Mouse (Mus musculus): ENCODE data around the gene Efcab6.
A peak's percentile ranks its signal among the peaks of the same experiment; 100 is the strongest.
"Not testable (repeated sequence)": the region's sequence is repeated elsewhere in the genome, so short reads cannot be mapped to it uniquely, and the experiment has no call there.

Gene Efcab6

DNA sequence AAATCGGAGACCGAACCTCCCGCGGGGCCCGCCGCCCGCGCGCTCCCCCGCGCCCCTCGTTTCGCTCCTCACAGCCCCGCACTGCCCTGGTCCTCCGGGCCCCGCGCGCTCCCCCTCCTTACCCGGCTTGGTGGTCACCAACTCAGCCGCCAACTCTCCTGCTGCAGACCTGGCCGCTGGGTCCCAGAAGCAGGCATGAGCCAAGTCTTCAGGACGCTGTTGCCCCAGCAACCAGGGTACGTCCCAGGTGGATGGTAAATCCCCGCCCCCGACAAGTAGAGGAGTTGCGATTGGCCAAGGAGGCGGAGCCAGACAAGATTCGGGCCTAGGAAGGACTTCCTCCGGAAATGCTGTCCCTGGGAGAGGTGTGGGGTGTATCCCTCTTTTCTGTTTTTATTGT lies at the start of gene Efcab6:
Efcab6 (minus strand) TSS at position 240 of the 400 bp plus-strand sequence.
- no peak for DNase-seq (ENCODE audit: low spot score in 2 of 2)

DNA sequence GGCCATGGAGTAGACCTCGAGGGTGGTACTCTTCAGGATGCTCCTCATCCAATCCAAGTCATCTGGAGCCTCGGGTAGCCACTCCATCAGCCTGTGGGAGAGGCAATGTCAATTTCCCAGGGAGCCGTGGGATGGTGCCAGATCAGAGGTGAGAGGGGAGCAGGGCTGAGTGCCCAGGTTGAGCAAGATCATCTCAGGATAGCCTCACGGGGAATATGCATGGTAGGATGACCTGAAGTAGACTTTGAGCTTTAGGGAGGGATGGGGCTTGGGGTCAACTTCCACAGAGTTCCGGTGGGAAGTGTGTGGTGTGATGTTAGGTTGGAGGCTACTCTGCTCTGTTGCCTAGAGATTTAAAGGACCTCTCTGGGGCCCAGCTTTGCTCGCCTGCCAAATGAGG lies 48.7 kb upstream of the Efcab6 start:
- DNase-seq (ENCODE audit: low spot score in 2 of 2), result no peak

DNA sequence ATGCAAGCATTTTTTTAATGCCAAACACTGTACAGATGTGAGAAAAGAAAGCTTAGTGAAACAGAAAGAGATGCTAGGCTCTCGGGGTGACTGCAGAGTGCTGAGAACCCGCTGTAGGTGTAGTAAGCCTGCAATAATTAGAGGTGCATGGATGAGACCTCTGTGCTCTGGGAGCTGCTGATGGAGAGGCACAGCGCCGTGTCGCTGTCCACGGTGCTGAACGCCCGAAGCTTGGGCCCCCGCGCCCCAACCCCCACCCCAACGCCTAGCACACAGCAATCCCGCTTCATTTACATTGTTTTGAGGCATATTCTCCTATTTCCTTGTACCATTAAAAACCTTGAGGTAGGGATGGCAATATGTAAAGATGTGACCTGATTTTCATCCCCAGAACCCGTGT lies 43.7 kb upstream of the Efcab6 start:
- DNase-seq (ENCODE audit: low spot score in 2 of 2), result no peak

DNA sequence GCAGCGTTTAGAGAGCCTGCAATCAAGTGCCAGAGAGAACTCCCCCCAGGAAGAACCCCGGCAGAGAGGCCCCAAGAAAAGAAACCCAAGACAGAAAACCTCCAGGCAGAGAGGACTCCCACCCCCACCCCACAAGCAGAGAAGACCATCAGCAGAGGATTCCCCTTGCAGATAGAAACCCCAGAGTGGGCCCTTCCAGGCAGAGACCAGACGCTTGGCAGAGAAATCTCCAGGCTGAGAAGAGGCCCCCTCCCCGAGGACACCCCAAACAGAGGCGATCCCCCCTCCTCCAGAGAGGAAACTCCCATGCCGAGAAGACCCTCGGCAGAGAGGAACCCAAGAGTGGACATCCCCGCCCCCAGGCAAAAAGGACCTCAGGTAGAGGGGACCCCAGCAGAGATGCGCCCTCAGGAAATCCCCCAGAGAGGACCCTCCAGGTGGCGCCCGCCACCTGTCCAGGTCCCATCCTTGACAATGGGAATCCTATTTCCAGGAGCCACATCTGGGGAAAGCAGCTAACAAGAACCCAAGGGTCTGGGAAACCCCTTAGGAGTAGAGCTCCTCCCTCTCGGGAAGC lies 40.8 kb upstream of the Efcab6 start:
- no peak for DNase-seq (ENCODE audit: low spot score in 2 of 2)

DNA sequence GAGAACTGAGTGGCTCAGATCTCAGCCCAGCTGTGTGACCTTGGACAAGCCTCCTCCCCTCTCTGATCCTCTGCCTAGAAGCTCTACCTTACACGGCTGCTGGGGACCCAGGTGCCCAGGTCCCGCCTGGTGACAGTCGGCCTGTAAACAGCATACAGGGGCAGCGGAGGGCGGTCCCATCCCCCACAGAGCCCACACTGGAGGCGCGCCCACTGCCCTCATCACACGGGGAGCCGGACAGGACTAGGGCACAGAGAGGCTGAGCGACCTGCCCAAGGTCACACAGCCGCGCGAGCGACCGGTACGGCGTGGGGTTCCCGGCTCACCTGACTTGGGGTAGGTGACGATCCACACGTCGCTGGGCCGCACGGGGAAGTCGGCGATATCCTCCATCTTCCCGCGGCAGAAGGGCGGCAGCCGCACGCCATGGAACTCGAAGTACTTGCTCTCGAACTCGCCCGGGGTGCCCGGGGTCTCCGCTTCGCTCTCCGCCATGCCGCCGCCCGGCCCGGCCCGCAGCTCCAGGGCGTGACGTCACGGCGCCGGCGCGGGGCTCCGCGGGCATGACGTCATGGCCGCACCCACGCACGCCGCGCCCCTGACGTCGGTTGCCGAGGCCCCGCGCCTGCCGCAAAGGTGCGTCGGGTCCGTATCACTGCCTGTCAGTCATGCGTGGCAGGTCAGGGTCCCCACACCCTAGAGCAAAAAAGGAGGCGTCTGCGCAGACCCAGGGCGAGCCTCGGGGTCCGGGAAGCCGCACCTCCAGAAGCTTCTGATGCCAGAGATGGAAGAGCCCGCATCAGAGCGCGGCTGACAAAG lies 40.1 kb upstream of the Efcab6 start, which contains the start of gene Sult4a1:
Sult4a1 (minus strand) TSS at position 650 of the 819 bp plus-strand sequence.
- no peak for DNase-seq (ENCODE audit: low spot score in 2 of 2)

DNA sequence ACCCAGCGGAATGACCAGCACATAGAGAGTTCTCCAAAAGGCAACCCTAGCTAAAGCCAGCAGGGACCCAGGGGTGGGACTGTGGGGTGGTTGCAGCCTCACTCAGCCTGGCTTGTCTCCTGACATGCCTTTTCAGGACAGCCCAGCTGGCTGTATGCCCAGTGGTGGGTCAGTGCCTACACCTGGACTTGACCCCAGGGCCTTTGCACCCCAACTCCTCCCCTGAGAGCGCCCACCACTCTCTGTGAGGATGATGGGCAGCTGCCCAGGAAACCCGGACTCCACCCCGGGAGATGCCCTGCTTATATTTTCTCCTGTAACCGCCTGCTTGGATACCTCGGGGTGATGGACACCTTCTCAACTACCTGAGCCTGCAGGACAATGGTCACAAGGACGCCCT lies 39.4 kb upstream of the Efcab6 start:
- no peak for DNase-seq (ENCODE audit: low spot score in 2 of 2)

DNA sequence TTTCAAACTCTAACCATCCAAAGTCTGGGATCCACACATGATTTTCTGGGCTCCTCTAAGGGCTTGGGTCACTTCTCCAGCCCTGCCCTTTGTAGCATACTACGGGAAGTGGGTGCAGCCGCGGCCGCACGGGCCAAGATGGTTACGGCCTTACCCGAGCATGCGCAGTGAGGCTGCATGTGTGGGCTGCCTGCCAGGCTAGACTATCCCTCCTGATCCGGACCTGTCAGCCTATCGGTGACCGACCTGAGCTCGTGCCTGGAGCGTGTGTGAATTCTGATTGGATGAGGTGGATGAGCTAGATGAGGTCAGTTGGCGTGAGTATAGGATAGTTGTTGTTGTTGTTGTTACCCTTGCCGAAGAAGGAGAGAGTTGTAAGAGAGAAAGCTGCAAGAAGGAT lies 32.4 kb upstream of the Efcab6 start:
- not testable (repeated sequence) for DNase-seq (ENCODE audit: low spot score in 2 of 2)

DNA sequence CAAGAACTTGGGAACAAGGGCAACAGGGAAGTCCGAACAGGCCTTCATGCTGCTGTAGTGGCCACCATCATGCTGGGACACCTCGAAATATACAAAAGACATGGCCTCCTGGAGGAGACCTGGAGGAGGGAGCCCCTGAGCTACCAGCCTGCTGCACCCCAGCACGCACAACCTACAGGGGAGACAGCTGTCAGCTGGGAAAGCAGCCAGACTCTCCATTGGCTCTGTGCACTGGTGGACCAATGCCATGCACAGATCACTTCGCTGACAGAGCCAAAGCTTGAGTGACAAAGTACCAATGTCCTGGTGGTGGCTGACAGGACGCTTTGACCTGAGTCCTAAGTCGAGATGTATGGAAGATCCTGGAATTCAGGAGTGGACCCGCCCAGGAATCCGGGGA lies 30.9 kb upstream of the Efcab6 start:
- DNase-seq (ENCODE audit: low spot score in 2 of 2), result no peak

DNA sequence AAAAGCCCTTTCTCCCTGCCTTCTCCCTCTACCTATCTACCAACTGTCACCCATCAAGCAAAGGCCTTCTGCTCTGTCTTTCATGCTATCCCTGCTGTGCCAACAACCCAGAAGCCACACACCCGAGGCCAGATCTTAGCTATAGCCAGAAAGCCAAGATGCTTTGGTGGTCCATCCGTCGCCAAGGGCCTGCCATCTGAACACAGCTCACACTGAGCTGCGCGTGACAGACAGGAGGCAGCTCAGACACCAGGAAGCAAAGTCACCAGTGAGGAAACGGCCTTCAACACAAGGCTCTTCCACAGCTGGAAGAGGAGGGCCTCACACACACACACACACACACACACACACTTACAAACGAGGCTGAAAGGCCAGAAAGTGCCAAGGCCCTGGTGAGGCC lies 29.7 kb upstream of the Efcab6 start:
- no peak for DNase-seq (ENCODE audit: low spot score in 2 of 2)

DNA sequence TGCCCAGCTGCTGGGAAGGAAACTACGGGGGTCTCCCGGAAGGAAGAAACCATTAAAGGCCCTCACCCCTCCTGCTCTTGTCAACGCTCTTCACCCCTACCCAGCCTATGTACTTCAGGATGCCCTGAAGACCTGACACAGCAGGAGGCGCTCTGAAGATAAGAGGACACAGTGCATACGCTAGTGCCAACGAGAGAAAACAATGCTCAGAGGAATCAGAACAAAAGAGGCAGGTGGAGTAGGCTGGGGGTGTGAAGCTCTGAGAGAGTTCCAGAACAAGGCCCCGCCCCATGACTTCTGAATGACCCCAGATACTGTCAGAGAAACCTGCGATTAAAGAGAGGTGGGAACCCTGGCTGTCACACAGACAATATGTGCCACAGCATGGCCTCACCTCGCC lies 21.6 kb upstream of the Efcab6 start:
- no peak for DNase-seq (ENCODE audit: low spot score in 2 of 2)

DNA sequence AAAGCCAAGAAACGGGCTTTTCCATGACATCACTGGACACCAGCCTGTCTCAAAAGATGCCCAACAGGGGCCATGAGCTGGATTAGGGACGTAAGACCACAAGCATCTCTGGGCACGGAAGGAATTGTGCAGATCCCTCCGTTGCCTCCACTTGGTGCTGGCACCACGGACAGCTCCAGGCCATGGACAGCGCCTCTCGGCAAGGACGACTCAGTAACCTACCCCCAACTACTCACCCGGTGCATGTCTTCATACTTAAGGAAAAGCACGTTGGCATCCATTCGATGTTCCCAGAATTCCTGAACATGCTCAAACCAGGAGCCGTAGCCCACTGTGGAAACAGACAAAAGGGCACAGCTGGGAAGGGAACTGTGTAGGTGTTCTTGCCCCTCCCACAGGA lies 21.2 kb upstream of the Efcab6 start:
- no peak for DNase-seq (ENCODE audit: low spot score in 2 of 2)

DNA sequence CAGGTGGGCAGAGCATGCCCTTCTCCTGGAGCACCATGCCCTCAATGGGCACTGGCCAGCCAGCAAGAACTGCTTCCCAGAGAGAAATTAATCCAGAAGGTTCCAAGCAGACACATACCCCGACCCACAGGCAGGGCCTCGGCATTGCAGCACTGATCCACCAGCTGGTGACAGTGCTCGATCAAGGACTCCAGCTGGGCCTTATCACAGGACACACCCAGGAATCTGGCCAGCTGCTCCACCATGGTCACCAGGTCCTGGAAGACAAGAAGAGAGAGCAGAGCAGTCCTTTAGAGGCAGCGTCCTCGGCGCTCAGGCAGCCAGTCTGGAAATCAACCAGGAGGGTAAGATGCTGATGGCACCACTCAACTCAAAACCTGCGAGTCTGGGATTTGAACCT lies 14.9 kb upstream of the Efcab6 start:
- DNase-seq (ENCODE audit: low spot score in 2 of 2), result no peak

DNA sequence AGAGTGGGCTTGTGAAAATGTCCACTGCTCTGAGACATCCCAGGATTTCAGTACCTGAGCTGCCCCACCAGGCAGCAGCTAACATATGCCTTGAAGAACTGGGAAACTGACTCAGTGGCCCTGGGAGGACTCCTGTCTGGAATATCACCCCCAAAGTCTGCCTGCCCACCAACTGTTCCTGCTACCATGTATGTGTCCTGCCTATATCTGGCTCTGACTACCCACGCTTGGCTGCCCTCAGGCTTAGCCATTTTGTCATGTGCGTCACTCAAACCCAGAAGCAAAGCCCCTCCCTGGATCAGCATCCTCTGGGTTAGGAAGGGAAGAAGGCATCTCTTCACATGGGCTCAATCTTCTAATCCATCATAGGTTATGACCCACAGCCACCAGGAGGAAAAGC lies 14.3 kb upstream of the Efcab6 start:
- DNase-seq (ENCODE audit: low spot score in 2 of 2), result no peak

DNA sequence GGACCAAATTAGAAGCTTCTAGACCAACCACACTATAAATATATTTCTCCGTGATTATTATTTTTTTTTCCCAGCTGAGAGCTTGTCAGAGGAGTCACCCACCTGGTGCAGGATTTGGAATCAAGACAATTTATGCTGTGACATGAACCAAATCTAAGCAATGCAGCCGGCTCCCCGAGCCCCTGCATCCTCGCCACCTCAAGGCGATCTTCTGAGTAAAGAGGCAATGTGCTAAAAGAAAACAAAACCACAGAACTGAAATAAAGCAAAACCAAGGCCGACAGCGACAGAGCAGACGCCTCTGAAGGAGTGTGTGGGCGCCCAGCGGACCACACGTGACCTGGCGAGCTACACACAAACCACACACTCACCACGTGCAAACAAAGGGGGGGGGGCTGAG lies 13.5 kb upstream of the Efcab6 start:
- no peak for DNase-seq (ENCODE audit: low spot score in 2 of 2)

DNA sequence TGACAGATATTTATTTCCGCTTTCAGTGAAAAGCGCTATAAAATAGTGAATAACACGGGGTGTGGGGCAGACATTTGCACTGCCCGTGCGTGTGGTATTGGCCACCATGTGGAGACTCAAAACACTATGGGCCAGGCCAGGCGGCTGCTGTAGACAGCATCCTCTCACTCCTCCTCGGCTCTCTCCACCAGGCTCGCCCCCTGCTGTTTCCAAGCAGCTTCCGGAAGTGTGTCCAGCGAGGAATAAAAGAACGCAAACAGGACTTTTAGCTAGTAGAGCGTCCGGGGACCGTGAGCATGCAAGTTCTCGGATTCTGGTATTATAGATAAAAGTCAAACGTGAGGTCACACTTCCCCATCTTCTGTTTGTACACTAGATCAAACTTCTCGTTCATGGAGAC lies 12.0 kb upstream of the Efcab6 start:
- no peak for DNase-seq (ENCODE audit: low spot score in 2 of 2)

DNA sequence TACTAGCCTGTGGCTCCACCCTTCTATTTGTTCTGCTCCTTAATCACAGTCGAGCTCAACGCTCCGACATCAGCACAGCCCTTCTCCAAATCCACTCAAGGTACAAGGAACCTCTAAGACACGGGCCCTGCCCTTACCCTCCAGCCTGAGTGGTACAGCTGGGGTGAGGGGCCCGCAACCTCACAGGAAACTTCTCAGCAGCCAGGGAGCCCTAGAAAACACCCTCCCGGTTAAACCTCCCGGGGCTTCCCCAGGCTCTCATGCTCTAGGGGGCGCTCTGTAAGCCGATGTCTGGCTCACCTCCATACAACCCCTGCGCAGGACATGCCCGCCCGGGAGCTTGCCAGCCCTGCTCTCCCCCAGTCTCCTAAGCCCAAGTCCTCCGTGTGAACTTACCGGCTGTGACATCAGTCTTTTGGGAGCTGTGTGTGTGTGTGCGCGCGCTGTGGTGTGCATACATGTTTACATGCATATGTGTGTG lies 9.6 kb upstream of the Efcab6 start:
- no peak for DNase-seq (ENCODE audit: low spot score in 2 of 2)

DNA sequence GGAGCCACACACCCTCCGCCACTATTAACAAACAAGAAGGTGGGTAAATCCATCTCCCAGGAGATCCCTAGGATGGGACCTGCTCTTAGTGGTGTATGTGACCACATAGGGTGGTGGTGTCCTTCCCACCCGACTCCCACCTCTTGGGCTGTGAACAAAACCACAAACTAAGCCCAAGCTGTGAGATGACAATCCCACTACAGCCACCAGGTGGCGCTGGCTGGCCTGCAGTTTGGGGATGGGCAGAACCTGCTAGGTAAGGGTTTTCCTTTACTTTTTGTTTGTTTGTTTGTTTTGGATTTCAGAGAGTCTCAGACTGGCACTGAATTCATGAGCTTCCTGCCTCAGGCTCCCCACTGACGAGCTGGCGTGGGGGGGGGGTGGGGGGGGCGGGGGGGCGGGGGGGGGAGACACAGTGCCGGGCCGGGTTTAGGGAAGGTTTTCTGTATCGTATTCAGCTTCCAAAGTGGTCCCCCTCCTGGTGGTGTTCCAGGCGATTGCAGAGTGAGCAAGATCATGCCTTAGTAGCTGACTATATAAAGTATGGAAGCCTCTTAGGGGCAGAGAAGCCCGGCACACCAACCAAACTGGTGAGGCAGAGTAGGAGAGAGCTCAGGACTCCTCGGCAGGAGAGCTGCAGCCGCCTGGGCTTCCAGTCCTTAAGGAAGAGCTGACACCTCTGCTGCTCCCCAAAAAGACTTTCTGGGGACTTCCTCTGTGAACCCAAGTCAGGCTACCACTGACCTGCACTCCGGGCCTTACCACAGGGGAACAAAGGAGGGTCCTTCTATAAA lies 8.9 kb upstream of the Efcab6 start:
- DNase-seq (ENCODE audit: low spot score in 2 of 2), result peak; percentile 6 to 43

DNA sequence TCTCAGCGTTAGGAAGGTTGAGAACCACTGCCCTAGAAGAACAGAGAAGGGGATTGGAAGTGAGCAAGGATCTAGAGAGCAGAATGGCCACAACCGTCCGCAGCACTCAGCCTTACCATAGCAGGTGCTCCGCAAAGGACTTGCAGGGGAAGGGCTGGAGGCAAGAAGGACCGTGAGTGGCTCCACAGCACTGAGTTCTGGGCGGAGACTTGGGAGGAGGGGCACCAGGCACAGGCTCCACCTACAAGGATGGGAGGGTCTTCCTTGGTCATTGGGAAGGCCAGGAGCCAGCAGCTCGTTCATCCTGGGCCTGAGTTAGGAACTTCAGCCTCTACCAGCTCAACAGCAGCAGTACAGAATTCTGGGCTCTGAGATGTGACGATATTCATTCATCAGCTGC lies 7.9 kb upstream of the Efcab6 start:
- DNase-seq (ENCODE audit: low spot score in 2 of 2), result no peak

DNA sequence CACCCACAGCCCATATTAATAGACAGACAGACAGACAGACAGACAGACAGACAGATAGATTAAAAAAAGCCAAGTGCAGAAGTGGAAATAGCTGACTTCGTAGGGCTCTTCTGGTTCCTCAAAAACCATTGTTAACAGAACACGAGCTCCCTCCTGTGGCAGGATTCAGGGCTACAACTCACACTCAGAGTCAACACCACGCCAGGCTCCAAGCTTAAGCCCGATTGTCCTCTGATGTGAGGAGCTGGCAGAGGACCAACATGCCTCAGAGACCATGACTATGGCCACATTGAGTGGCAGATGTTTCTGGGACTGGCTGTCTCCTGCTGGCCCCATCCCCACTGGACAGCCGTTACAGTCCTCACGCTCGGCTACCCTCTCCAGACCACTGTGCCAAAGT lies 7.0 kb upstream of the Efcab6 start:
- peak in 1 of 2 experiments; percentile 30 for DNase-seq (ENCODE audit: low spot score in 2 of 2)

DNA sequence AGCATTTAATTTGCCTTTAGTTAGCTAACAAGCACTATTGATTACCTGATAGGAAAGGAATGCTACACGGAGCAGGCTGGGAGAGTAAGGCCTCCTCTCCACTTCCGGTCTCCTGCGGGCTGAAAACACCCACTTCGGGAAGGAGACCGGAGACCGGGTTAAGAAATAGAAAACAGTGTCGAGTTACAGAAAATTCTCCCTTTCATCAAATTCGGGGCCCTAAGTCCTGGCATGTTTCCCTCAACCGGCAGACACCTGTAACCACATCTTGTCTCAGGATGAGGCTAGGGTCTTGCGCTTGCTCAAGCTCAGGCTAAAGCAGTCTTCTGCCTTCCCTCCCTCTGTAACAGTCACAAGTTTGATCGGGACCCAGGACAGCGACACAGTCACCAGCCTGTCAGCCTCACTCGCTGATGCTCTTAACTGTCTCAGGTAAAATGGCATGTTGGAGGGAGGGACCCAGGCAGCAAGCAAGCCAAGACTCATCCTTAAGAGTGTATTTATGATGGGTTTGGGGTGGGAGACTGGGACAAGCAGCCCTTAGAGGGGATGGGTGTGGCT lies 5.0 kb upstream of the Efcab6 start:
- DNase-seq (ENCODE audit: low spot score in 2 of 2), result no peak

DNA sequence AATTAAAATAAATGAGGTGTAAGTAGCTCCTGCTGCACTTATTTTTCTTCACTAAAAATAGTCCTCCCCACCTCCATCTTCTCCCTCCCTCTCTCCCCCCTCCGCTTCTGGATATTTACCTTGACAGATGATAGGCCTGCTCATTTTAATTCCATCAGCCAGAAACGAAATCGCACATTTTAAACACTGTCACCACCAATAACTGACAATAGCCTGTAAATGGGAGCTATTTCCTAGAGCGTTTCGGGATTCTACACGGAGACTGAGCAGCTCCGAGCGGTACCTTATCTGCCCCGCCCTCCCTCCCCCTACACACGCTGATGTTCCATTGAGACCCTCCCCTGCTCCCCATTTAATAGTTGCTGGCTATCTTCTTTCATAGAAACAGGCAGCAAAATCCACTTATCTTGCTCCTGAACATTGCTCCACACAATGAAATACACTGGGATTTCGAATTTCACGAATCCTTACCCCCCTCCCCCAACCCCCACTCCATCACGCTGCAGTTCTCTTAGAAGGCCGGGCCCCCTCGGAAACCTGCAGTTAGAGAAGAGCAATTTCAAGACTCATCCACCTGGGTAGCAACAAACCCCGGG lies 4.4 kb upstream of the Efcab6 start:
- DNase-seq (ENCODE audit: low spot score in 2 of 2), result no peak

DNA sequence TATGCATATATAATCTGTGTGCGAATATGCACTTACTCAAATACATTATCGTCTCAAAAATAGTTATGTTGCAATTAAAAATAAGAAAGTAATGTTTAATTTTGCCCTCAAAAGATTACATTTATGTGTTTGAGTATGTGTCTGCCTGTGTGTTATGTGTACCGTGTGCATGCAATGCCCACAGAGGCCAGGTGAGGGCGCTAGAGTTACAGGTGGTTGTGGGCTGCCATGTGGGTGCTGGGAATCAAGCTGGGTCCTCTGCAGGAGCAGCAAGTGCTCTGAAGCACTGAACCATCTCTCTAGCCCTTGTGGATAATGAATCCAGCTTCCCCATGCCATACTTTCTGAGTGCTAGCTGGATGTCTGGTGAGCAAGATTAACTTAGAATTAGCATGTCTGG lies 522 bp upstream of the Efcab6 start:
- DNase-seq (ENCODE audit: low spot score in 2 of 2), result no peak
